ENCODE assay signal across 9 mouse cellular contexts in genomic region chr2:6594160-6594559, GRCm38 (mm10).
DNase-seq lines count a peak whose midpoint lies in the region; ATAC-seq and TF ChIP-seq lines count a peak whose summit lies in the region.
"Had no signal": no experiment of that assay in that cellular context is flagged by ENCODE, and none has a peak within 500 bp of the region (broad histone marks: within the 10 kb centered on the region; RNA-seq: fewer than 3 reads in every experiment).

No protein-coding gene starts in this region.

- no peak overlapping the region for H3K4me2 ChIP-seq in hindbrain, embryonic 13.5 days
- H3K4me2 ChIP-seq in myocyte (ENCODE audit: low read depth), result peak overlapping the region; percentile 59

- H3K9me3 ChIP-seq in hindbrain, embryonic 13.5 days, result no peaks in the 10 kb centered on the region

- no peak overlapping the region for H3K9ac ChIP-seq in hindbrain, embryonic 13.5 days

- peak; percentile 9; the same call in 1 of the 2 replicates for ATAC-seq in hindbrain, embryonic 13.5 days (ENCODE audit: low FRiP score)
- ATAC-seq: lung, postnatal 0 days had no signal

- no peak overlapping the region for H3K4me3 ChIP-seq in hindbrain, embryonic 13.5 days
- H3K4me3 ChIP-seq in myocyte, result no peak overlapping the region

- intact Hi-C loops in left cerebral cortex, postnatal 4 days (cut with DNase I), result no loop called here

- no peaks in the 10 kb centered on the region for H3K27me3 ChIP-seq in hindbrain, embryonic 13.5 days
- no peaks in the 10 kb centered on the region for H3K27me3 ChIP-seq in myocyte (ENCODE audit: control insufficient read depth, insufficient read depth, insufficient read length)

- H3K27ac ChIP-seq in hindbrain, embryonic 13.5 days, result peak overlapping the region; percentile 78

- peaks cover 17% of the 10 kb centered on the region for H3K4me1 ChIP-seq in hindbrain, embryonic 13.5 days (replicated peaks)

- no peaks in the 10 kb centered on the region for H3K79me2 ChIP-seq in myocyte (ENCODE audit: control insufficient read depth, insufficient read depth)

- H3ac ChIP-seq in myocyte (ENCODE audit: control insufficient read depth, insufficient read length), result no peak overlapping the region

- 46% methylated on average over 3 of the region's 3 CpGs for WGBS in hindbrain, embryonic 13.5 days

- TF ChIP-seq POLR2A in myocyte (IDR thresholded peaks at IDR 0.05; ENCODE audit: insufficient read length, low read depth), result no peak

- H3K36me3 ChIP-seq in hindbrain, embryonic 13.5 days, result peaks cover 20% of the 10 kb centered on the region
- peaks cover 22% of the 10 kb centered on the region for H3K36me3 ChIP-seq in myocyte (ENCODE audit: control insufficient read depth, insufficient read depth)

- DNase-seq in left cerebral cortex, postnatal 4 days, result peak; percentile 45
- DNase-seq in left cerebral cortex, adult 11 months (ENCODE audit: low spot score), result no peak
- peak; percentile 62 to 79 for DNase-seq in cerebellum, postnatal 10 days
- DNase-seq in embryo, embryonic 11 days, result no peak
- DNase-seq in kidney, adult 18-20 months, result no peak
- no peak for DNase-seq in thymus, postnatal 25 days

TF ChIP-seq in myocyte, 11 proteins besides CTCF, POLR2A, EP300 and RAD21:
- TF ChIP-seq MYOD1 (IDR thresholded peaks at IDR 0.05; ENCODE audit: control insufficient read depth in 1 of 3, insufficient read length in 2 of 3, low read depth in 2 of 3), result no peak
- no peak for TF ChIP-seq USF1 (IDR thresholded peaks at IDR 0.05; ENCODE audit: low read depth)
- no peak for TF ChIP-seq CEBPB (IDR thresholded peaks at IDR 0.05; ENCODE audit: insufficient read depth, poor library complexity, severe bottlenecking)
- TF ChIP-seq MAX (IDR thresholded peaks at IDR 0.05; ENCODE audit: low read depth), result no peak
- no peak for TF ChIP-seq SRF (IDR thresholded peaks at IDR 0.05; ENCODE audit: control insufficient read depth, insufficient read length, low read depth)
- no peak for TF ChIP-seq REST (IDR thresholded peaks at IDR 0.05; ENCODE audit: insufficient read depth, insufficient read length)
- no peak for TF ChIP-seq MYOG (IDR thresholded peaks at IDR 0.05; ENCODE audit: control insufficient read depth in 1 of 3, insufficient read depth in 1 of 3, insufficient read length in 2 of 3, low read depth in 2 of 3)
- TF ChIP-seq TCF12 (IDR thresholded peaks at IDR 0.05; ENCODE audit: insufficient read depth, poor library complexity, severe bottlenecking), result no peak
- TF ChIP-seq TCF3 (IDR thresholded peaks at IDR 0.05; ENCODE audit: insufficient read length, low read depth), result no peak
- no peak for TF ChIP-seq POLR2AphosphoS2 (IDR thresholded peaks at IDR 0.05; ENCODE audit: insufficient read length, low read depth)
- TF ChIP-seq E2F4 (IDR thresholded peaks at IDR 0.05; ENCODE audit: insufficient read depth), result no peak

Comparison
In these comparisons a context has a peak if more than half of its experiments do, and no peak if none do; other contexts are left out.
1. DNase-seq: peak in left cerebral cortex, postnatal 4 days (single experiment) and cerebellum, postnatal 10 days (2 of 2); none in left cerebral cortex, adult 11 months (single experiment), embryo, embryonic 11 days (single experiment), kidney, adult 18-20 months (single experiment) and thymus, postnatal 25 days (single experiment).